Mouse (Mus musculus) right cerebral cortex, postnatal 14 days (tissue): Measurements from ENCODE around the gene Trim71.
"Not testable (repeated sequence)": the region's sequence is repeated elsewhere in the genome, so short reads cannot be mapped to it uniquely, and the experiment has no call there.

Experiments used
- DNase-seq: peaks from one replicate; pipeline ENCODE4 v3.0.0; 2022

Gene Trim71

DNA sequence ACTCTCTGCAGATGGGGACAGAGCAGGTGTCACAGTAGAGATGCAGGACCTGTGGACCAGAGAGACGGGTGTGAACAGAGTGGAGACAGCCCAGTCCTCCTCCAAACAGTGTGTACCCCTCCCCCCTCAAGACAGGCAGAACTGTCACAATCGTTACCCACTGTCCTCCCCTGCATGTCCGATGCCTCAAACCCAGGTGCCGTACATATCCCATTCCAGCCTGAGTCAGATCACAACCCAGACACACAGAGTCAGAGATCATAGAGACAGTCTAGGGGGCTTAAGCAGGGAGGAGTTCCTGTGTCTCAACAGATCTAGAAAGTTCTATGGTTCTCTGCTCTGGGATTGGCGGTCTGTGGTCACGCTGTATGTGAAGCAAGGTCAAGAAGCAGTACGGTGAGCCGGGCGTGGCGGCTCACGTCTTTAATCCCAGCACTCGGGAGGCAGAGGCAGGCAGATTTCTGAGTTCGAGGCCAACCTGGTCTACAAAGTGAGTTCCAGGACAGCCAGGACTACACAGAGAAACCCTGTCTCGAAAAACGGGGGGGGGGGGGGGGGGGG, 39.0 kb downstream of the Trim71 start:
- no peak for DNase-seq

DNA sequence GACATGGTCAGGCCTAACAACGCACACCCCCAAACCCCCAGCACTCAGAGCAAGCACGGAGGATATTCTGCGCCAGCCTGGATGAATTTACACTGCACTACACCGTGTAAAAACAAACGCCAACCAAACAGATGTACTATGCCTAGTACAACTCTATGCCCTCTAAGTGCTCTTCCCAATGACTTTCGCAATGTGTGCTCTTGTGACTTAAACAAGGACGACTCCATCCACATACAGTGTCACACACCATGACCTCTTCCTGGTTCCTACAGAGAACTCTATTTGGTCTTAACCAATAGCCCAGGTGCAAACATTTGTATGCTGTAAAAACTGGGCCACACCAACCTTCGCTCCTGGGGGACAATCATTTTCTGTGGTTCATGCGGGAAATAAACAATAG, 41.7 kb downstream of the Trim71 start:
- DNase-seq, result no peak

DNA sequence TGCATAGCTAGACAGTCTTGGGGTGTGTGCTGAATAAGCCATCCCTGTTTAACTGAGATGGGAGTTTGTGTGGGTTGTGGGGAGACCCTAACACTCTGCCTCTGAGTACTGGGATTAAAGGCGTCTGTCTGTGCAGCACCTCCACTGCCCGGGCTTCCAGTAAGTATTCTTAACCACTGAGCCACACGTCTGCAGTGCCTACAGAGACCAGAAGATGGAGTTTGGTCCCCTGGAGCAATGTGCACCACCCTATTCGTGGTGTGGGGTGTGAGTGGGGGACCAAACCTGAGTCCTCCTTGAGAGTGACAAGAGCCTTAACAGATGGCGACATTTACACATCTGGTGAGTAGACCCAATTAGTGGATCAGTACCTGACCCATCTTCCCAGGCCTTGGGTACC, 42.1 kb downstream of the Trim71 start:
- no peak for DNase-seq

DNA sequence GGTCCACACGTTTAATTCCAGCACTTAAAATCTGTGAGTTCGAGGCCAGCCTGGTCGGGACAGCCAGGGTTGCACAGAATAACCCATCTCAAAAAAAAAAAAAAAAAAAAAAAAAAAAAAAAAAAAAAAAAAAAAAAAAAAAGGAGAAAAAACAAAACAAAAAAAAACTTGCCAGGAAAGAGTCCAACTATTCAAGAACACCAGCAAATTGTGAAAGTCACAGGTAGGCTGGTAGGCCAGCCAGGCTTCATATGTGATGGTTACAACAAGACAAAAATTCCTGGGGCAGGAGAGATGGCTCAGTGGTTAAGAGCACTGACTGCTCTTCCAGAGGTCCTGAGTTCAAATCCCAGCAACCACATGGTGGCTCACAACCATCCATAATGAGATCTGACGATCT, 43.6 kb downstream of the Trim71 start:
- DNase-seq, result not testable (repeated sequence)

DNA sequence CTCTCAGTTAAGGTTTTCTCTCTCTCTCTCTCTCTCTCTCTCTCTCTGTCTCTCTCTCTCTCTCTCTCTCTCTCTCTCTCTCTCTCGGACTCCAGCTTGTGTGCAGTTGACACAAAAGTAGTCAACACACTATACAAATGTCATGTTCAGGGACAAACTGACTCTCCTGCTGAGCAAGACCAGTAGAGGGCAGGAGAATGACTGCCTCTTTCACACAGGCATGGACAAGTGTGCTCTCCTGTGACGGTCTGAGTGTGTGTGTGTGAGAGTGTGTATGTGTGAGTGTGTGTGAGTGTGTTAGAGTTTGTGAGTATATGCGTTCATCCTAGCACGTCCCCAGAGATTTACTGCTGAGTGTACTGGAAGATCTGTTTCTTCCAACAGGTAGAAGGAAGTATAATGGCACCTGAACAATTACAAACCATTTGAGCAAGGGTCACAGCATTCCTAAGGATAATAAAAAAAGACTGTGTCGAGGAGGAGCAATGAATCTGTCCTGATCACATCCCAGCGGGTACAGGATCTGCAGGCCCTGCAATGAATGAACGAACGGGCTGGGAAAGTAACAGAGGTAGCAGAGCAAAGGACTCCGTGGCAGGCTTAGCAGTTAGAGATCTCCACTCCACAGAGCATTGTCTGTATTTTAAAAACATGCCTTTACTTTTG, 45.2 kb downstream of the Trim71 start:
- no peak for DNase-seq

DNA sequence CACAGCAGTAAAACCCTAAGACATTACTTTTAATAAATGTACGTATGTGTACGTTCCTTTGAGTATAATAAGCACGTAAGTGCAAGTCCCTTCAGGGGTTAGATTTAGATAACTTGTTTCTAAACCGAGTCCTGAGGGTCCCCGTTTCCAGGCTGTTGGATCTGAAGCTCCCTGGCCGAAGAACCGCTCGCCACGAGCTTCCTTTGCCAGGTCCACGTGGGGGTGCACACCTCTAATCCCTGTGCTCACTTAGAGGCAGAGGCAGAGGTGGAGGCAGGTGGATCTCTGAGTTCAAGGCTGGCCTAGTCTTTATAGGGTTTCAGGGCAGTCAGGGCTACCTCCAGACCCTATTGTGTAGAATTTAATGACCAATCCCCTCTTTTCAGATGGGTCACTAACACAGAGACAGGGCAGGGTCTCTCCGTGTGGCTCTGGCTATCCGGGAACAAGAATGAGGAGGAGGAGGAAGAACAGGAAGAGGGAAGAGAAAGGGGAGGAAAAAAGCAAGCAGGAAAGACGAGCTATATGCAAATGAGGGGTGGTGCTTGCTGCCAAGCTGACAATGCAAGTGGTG, 46.2 kb downstream of the Trim71 start:
- no peak for DNase-seq

DNA sequence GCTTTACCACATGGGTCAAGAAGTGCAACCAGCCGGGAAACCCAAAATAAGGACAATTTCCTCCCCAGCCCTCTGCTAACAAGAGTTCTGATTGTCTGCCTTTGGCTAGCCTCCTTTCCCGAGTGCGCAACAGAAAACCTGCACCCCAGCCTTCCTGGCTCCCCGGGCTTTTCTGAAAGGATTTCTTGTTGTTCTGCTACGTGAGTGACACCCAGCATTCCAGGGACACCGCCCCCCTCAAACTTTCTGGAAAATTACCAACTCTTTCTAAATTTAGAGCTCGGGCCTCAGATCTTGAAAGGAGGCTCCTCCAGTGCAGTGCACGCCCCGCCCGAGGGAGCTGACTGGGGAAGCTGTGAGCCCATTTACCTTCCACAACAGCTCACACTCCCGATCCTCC, 48.8 kb downstream of the Trim71 start, which contains the start of gene C130032M10Rik:
TSS of gene C130032M10Rik (plus strand) at position 334 of the 400 bp plus-strand sequence.
- no peak for DNase-seq

DNA sequence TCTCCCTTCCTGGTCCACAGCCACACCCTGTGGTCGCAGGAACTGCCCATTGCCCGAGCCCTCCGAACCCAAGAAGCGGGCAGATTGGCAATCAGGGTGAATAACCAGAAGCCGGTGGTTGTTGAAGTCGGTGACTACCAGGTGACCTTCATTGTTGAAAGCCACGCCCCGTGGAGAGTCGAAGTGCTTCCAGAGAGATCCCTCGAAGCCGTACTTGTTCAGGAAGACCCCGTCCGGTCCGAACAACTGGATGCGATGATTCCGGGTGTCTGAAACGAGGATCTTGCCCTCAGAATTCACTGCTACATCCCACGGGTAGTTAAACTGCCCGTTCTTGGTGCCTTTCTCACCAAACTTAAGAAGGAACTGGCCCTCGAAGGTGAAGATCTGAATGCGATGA, 51.3 kb downstream of the Trim71 start:
- DNase-seq, result no peak

DNA sequence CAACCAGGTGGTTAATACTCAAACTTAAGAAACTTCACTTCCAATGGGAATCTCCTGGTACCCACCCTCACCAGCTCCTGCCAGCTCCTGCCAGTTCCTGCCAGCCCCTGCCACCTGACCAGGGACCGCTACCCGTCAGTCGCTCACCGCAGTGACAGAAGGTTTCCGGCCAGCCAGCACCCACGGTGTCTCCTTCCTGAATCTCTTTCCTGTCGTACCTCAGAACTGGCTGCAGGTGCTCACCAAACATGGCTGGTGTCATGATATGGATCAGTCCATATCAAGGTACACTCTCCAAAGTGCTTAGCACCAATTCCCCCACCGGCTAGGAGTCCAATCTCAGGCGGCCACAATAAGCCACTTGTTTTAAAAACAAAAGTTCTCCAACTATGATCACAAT, 54.4 kb downstream of the Trim71 start:
- DNase-seq, result no peak

DNA sequence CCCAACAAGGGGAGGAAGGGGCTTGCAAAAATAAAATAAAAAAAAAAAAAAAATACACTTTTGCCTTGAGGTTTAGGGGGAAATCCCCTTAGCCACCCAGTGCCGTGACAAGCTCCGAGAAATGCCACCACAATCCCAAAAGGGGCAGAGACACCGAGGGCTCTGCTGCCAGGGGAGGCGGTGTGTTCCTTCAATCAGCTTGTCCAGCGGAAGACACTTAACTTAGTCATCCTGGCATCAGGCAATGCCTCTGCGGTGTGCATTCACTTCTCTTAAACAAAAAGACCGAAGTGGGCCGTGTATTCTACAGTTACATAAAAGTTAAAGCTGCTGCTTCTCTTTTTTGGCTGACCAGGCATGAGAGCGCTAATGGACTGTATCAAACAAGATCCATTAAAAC, 56.7 kb downstream of the Trim71 start:
- DNase-seq, result no peak

DNA sequence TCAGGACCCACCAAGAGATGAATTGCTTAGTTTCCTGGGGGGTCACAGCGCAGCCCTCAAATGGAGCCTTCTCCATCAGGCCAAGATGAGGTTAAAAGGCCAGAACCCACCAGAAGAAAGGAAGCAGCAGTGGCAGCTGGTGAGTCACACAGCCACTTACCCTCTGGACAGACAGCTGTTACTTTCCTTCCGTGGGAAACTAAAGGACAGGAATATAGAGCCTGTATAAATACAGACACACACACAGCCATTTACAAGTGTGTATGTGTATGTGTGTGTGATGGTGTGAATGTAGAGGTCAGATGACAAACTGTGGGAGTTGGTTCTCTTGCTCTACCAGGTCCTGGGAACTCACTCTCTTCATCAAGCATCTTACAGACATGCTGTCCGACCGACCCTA, 57.6 kb downstream of the Trim71 start:
- DNase-seq, result no peak

DNA sequence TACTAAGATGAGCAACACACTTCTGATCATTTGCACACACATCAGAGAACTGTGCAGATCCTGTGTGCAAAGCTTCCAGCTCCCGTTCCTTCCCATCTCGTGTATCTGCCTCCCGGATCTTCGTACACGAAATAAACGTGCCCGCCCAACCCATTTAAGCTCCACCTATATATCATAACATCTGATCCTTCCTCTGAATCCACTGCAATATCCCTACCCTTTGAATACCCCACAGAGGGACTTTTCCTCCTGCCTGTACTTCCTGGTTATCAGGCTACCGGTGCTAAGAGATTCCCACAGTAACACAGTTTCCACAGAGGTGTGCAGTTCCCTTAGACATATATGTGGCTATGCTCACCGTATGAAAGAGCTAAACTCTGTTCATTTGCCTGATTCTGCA, 59.4 kb downstream of the Trim71 start, which contains the start of gene Ccr4:
TSS of gene Ccr4 (minus strand) at position 101 of the 400 bp plus-strand sequence.
- DNase-seq, result no peak

DNA sequence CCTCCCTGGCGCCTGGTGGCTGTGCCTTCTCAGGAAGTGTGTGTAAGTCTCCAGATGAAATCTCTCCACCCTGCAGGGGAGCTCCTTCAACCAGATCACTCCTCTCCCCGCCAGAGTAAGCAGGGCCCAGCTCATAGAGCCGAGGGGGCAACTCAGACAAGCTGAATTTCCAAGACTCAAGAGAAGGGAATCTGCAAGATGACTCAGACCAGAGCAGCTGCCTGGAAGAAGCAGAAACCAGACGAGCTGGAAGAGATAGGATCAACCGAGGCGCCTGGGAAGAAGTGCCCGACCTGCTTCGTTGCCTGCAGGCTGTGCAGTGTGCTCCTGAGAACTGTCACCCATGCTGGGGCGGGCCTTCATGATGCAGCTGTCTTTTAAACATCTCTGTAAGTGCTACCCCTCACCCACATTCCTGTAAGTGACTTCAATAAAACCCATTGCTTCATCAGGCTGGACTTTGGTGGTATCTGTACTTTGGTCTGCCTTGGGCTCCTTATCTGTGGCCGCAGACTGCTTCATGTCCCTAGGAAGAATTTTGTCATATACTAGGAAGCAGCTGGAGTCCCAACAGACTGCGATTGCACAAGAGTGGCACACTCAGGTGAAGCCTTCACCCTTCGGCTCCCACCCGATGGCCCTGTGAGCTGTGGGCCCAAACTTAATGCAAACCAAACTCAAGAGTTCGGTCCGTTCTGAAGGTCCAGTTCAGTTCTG, 61.3 kb downstream of the Trim71 start:
- DNase-seq, result no peak

DNA sequence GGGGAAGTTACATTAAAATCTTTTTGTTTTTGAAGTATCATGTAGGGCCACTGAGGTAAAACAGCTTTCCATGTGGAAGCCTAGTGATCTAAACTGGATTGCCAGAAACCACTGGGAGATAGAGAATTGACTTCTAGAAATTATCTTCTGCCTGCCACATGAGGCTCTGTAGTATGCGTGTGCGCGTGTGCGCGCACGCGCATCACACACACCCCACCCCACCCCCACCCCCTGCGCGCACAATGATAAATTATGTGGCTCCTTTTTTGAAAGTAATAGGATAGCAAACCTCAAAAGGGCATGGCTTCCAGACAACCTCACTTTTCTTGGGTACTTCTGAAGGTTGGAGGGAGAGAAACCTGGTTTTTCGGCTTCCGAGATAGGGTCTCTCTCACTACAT, 62.3 kb downstream of the Trim71 start:
- DNase-seq, result no peak

DNA sequence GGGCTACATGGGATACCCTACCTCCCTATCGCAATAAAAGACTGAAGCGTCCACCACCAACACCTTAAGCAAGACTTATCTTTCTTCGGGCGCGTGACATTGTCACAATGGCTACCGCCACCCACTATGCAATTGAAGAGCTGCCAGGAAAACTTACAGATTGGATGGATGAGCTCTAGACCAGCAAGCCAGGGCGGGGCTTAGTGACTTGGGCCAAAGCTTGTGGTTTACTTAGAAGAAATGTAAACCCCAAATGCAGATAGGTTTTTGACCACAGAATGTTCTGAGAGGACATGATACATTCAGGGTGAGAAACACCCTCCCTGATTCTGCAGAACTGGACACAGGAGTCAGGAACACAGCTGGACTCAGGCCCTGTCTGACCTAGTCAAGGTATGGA, 63.1 kb downstream of the Trim71 start:
- no peak for DNase-seq

DNA sequence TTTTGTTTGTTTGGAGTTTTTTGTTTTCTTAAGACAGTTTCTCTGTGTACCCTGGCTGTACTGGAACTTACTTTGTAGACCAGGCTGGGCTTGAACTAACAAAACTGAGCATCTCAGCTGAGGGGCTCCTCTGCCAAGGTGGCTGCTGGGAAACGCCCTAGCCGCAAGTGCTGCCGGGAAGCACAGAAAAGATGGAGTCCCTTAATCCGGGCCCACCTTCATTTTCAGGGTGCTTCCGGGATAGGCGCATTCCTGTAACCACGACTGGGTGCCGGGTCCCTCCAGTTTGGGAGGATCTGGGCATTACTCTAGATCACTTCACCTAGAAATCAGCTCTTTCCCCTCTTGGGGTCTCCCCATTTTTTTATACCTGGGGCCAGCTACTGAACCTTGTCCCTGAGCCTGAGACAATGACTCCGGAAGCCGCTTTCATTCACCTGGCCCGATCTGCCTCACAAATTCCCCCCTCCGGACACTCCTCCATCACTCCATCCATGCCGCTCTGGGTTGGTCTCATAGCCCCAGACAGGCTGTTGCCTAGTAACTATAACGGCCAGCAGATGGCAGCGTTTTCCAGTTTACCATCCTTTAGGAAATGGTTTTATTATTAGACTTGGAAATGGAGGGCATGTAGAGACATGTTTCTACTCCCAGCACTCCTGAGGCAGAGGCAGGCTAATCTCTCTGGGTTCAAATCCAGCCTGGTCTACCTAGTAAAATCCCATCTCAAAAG, 64.2 kb downstream of the Trim71 start:
- peak; percentile 68 for DNase-seq

DNA sequence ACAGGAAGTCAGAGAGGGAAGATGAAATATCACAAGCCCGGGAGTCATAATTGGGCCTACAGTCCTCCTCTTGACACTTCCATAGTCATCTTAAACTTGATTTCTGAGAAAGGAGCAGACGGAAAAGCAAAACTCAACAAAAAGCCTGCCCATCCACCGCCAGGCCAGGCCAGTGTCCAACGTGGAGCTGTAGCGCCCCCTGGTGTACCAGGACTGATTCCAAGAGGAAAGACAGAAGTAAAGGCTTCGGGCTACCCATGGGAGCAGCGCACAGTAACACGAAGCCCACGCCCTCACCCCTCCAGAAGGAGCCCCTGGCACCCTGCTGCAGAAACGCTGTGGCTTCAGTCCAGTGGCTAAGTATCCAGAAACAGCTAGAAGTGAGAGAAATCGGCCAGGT, 66.0 kb downstream of the Trim71 start:
- DNase-seq, result peak; percentile 94

DNA sequence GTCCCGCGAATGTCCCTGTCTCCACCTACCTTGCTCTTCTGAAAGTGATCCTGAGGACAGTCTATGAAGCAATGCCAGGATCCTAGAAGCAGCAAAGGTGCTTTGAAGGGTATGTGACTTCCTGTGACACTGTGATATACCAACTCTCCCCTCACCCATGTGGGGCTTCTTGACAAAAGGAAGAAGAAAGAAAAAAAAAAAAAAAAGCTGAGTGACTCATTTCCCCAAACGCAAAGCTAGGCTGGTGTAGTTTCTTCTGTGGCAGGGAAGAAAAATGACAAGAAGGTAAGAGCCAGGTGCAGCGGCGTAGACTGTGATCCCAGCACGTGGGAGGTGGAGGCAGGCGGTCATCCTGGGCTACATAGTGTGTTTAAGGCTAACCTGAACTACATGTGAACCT, 67.7 kb downstream of the Trim71 start:
- DNase-seq, result no peak

DNA sequence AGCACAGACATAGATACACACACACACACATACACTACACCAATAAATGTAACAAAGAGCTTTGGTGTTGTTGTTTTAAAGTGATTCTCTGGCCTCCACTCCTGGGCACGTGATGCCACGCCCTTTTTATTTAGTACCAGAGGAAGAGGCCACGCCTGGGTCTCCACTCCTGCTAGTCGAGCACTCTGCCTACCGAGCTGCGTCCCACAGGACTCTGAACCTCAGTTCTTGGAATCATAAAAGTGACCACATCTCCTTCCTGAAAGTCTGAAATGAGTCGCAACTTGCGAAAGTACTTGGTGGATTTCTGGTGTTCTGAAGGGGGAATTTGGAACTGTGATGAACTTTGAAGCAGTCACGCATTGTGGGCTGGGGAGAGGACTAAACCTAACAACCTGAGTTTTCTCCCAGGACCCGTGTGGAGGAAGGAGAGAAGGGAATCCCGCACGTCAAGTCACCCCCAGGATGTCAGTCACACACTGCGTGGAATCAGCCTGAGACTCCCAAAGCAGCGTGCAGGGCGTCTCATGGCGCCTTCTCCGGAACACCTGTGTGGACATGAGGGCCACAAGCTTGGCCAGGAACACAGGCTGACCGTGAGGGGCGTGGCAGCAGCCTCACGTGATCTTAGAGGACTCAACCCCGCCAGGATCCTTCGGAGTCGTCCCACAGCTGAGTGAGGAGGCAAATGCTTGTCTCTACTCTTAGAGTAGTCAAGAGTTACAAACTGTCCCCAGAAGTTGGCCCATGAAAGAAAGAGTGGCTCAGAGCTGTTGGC, 76.5 kb downstream of the Trim71 start:
- DNase-seq, result no peak

DNA sequence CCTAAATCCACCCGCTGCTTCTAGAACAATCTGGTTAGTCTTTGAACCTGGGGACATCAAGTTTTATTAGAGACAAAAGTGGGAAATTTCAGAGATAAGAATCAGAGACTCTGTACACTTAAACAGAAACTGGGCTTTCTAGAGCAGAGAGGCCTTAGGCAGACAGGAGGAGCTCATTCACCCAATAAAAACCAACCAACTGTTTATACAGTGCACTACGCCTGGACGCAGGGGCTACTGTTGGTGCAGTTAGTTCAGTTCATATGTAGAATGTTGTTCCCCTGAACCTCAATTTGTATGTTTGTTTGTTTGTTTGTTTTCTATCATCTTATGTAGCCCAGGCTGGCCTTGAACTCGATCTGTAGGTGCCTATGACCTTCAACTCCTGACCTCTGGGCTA, 77.4 kb downstream of the Trim71 start:
- no peak for DNase-seq

DNA sequence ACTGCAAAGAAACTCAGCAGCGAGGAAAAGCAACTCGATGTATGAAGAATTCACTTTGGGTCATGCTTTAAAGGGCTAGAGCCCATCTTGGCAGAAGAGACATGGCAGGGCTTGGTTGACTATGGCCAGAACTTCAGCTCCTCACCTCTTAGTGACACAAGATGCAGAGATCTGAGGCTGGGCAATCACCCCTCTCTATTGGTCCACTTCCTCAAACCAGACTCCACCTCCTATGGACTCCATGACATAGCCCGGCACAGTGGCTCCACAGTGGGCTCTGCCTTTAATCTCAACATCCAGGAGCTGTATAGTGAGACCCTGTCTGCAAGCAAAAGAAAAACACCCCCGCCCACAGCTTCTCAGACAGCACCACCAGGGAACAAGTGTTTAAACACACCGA, 79.4 kb downstream of the Trim71 start:
- DNase-seq, result no peak

DNA sequence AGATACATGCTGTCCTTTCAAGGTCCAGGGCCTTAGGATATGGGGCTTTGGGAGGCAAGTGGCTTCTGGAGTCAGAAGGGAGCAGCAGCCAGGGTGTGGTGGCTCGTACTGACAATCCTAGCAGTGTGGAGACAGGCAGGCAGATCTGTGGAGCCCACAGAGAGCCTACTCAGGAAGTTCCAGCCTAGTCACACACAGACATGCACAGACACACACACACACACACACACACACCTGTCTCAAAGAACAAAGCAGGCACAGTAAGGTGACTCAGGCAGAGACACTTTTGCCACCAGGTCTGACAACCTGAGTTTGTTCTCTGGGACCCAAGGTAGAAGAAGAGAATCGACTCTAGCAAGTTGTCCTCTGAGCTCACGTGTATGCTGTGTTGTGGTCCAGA, 83.2 kb downstream of the Trim71 start:
- DNase-seq, result no peak

DNA sequence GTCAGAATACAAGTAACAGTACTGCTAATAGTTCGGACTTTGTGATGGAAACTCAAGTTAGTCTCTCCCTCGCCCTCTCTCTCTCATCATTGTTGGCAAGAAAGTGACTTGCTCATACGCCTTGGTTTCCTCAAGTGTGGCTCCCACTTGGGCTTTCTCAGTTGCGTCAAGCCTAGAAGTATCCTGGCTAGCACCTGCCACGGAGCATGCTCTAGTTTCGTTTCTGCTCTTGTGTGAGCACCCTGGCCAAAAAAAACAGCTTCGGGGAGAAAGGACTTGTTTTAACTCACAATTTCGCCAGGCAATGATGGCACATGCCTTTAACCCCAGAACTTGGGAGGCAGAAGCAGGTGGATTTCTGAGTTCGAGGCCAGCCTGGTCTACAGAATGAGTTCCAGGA, 87.2 kb downstream of the Trim71 start:
- no peak for DNase-seq
